Mouse (Mus musculus) hindbrain, embryonic 13.5 days (tissue): Measurements from ENCODE around the gene Dnttip1. TPM values are rescaled to one million over a fixed set of nuclear protein-coding genes. Genes with fewer than 3 reads are reported as not detected.

Experiments
- ATAC-seq: fragments of 200-750 bp; cut with Nextera tagmentation; 2 replicates; pipeline ENCODE4 v1.8.0; 2017; ENCODE audit warnings: moderate TSS enrichment; ENCODE audit not compliant: low FRiP score
- H3K27ac ChIP-seq: fragments of 300-500 bp; sonication (generic); 2 replicates; pipeline ENCODE4 v1.5.1; 2015; ENCODE audit warnings: inconsistent platforms, mild to moderate bottlenecking, moderate library complexity
- H3K27me3 ChIP-seq: fragments of 300-500 bp; sonication (generic); 2 replicates; pipeline ENCODE4 v1.6.1; 2015; ENCODE audit warnings: mild to moderate bottlenecking, inconsistent platforms
- H3K36me3 ChIP-seq: fragments of 300-500 bp; sonication (generic); 2 replicates; pipeline ENCODE4 v1.6.1; 2015; ENCODE audit warnings: mild to moderate bottlenecking, inconsistent platforms
- H3K4me1 ChIP-seq: fragments of 300-500 bp; sonication (generic); replicated peaks from 2 replicates; pipeline ENCODE4 v1.6.1; 2015; ENCODE audit warnings: inconsistent platforms
- H3K4me2 ChIP-seq: fragments of 300-500 bp; sonication (generic); 2 replicates; pipeline ENCODE4 v1.6.1; 2015; ENCODE audit warnings: inconsistent platforms, mild to moderate bottlenecking, moderate library complexity
- H3K4me3 ChIP-seq: fragments of 300-500 bp; sonication (generic); 2 replicates; pipeline ENCODE4 v1.5.1; 2015; ENCODE audit warnings: mild to moderate bottlenecking, inconsistent platforms
- H3K9ac ChIP-seq: fragments of 300-500 bp; sonication (generic); 2 replicates; pipeline ENCODE4 v1.6.1; 2015; ENCODE audit warnings: mild to moderate bottlenecking, inconsistent platforms
- H3K9me3 ChIP-seq: fragments of 300-500 bp; sonication (generic); 2 replicates; pipeline ENCODE4 v1.6.1; 2016; ENCODE audit warnings: inconsistent platforms
- WGBS: fragments of 180-500 bp; shearing (Covaris S2); methylation state at CpG from one replicate; pipeline ENCODE4 v1.1.7; 2015; 5-methylcytosine and 5-hydroxymethylcytosine counted together
- polyA plus RNA-seq: library from polyadenylated mRNA; unstranded; fragments of >200 nt; fragmentation: Nextera tagmentation; extraction: Ambion mirVana; gene quantifications from 2 replicates; pipeline ENCODE4 v1.2.1, GENCODE M21; 2015

Dnttip1 gene
- polyA plus RNA-seq, 1 experiment from 2014 or later: 72.3 TPM

- WGBS: 88% methylated on average over 5 of the region's 5 CpGs
- Histone ChIP-seq H3K4me1 (peaks cover 26% of the 10 kb centered on the region), H3K27me3 (0 out of 2 replicates have a peak, but pooled peaks cover 3% of the 10 kb centered on the region), H3K27ac (no peak overlapping the region), H3K9ac (no peak overlapping the region), H3K4me3 (no peak overlapping the region), H3K36me3 (no peaks in the 10 kb centered on the region), H3K4me2 (no peak overlapping the region), H3K9me3 (no peaks in the 10 kb centered on the region)
- ATAC-seq: no peak
Measured at GRCm38 (mm10) chr2:164773989-164774364, 28.2 kb downstream of the Dnttip1 start.

GRCm38 (mm10) chr2:164776130-164776529 lies 30.3 kb downstream of the Dnttip1 start:
- peaks cover 12% of the 10 kb centered on the region for H3K4me1 ChIP-seq

GRCm38 (mm10) chr2:164776801-164777200 lies 31.0 kb downstream of the Dnttip1 start:
- Histone ChIP-seq H3K27ac (no peak overlapping the region), H3K4me2 (no peak overlapping the region), H3K9me3 (no peaks in the 10 kb centered on the region), H3K36me3 (no peaks in the 10 kb centered on the region), H3K27me3 (0 out of 2 replicates have a peak, but pooled peaks cover 5% of the 10 kb centered on the region), H3K4me3 (no peak overlapping the region), H3K4me1 (peaks cover 6% of the 10 kb centered on the region; the same call in 1 of the 2 replicates), H3K9ac (no peak overlapping the region)
- WGBS: 67% methylated on average over 17 of the region's 17 CpGs
- no peak for ATAC-seq

More at GRCm38 (mm10) chr2:164776130-164776529, 30.3 kb downstream of the Dnttip1 start:
- H3K9ac ChIP-seq: no peak overlapping the region
- no peak overlapping the region for H3K4me2 ChIP-seq
- H3K27me3 ChIP-seq: 0 out of 2 replicates have a peak, but pooled peaks cover 5% of the 10 kb centered on the region
- no peaks in the 10 kb centered on the region for H3K36me3 ChIP-seq
- H3K4me3 ChIP-seq: no peak overlapping the region
- ATAC-seq: no peak
- 87% methylated on average over 6 of the region's 6 CpGs for WGBS
- H3K27ac ChIP-seq: no peak overlapping the region
- H3K9me3 ChIP-seq: no peaks in the 10 kb centered on the region

- no peaks in the 10 kb centered on the region for H3K36me3 ChIP-seq
- 84% methylated on average over 30 of the region's 30 CpGs for WGBS
- no peak for ATAC-seq
- H3K9me3 ChIP-seq: no peaks in the 10 kb centered on the region
- no peak overlapping the region for H3K27ac ChIP-seq
- H3K4me2 ChIP-seq: no peak overlapping the region
- no peaks in the 10 kb centered on the region for H3K4me1 ChIP-seq
- 0 out of 2 replicates have a peak, but pooled peaks cover 5% of the 10 kb centered on the region for H3K27me3 ChIP-seq
- H3K9ac ChIP-seq: no peak overlapping the region
- H3K4me3 ChIP-seq: no peak overlapping the region
Measured at GRCm38 (mm10) chr2:164777246-164778014, 31.6 kb downstream of the Dnttip1 start.

- no peaks in the 10 kb centered on the region for H3K9me3 ChIP-seq
- no peak overlapping the region for H3K4me3 ChIP-seq
- H3K27ac ChIP-seq: no peak overlapping the region
- H3K27me3 ChIP-seq: 0 out of 2 replicates have a peak, but pooled peaks cover 5% of the 10 kb centered on the region
- H3K4me1 ChIP-seq: no peaks in the 10 kb centered on the region
- 92% methylated on average over 11 of the region's 11 CpGs for WGBS
- ATAC-seq: no peak
- H3K9ac ChIP-seq: no peak overlapping the region
- H3K36me3 ChIP-seq: no peaks in the 10 kb centered on the region
- no peak overlapping the region for H3K4me2 ChIP-seq
Measured at GRCm38 (mm10) chr2:164778015-164778287, 32.2 kb downstream of the Dnttip1 start.

- Histone ChIP-seq H3K4me2 (no peak overlapping the region), H3K4me3 (no peak overlapping the region), H3K36me3 (no peaks in the 10 kb centered on the region), H3K4me1 (no peaks in the 10 kb centered on the region), H3K27me3 (0 out of 2 replicates have a peak, but pooled peaks cover 8% of the 10 kb centered on the region), H3K27ac (no peak overlapping the region), H3K9me3 (no peaks in the 10 kb centered on the region), H3K9ac (no peak overlapping the region)
- ATAC-seq: no peak
- 92% methylated on average over 7 of the region's 7 CpGs for WGBS
Measured at GRCm38 (mm10) chr2:164778809-164779208, 33.0 kb downstream of the Dnttip1 start.

- WGBS: 68% methylated on average over 8 of the region's 8 CpGs
- H3K4me1 ChIP-seq: peaks cover under 1% of the 10 kb centered on the region; the same call in 1 of the 2 replicates
- H3K9me3 ChIP-seq: no peaks in the 10 kb centered on the region
- no peak within 1 kb of the TSS for H3K27ac ChIP-seq
- no peak within 1 kb of the TSS for H3K9ac ChIP-seq
- no peak for ATAC-seq
- H3K36me3 ChIP-seq: no peaks in the 10 kb centered on the region
- no peak within 1 kb of the TSS for H3K4me2 ChIP-seq
- H3K27me3 ChIP-seq: 0 out of 2 replicates have a peak, but pooled peaks cover 11% of the 10 kb centered on the region
- H3K4me3 ChIP-seq: no peak within 1 kb of the TSS
Measured at GRCm38 (mm10) chr2:164779481-164780086, 33.8 kb downstream of the Dnttip1 start, which contains the start of gene Tnnc2. Gene Tnnc2 (minus strand): TSS chr2:164779967.

GRCm38 (mm10) chr2:164781876-164782275 lies 36.1 kb downstream of the Dnttip1 start:
- ATAC-seq: no peak
- H3K4me3 ChIP-seq: no peak overlapping the region
- no peak overlapping the region for H3K9ac ChIP-seq
- no peak overlapping the region for H3K4me2 ChIP-seq
- H3K27me3 ChIP-seq: 0 out of 2 replicates have a peak, but pooled peaks cover 9% of the 10 kb centered on the region
- peaks cover 20% of the 10 kb centered on the region for H3K4me1 ChIP-seq
- H3K9me3 ChIP-seq: no peaks in the 10 kb centered on the region
- no peaks in the 10 kb centered on the region for H3K36me3 ChIP-seq
- WGBS: 78% methylated on average over 4 of the region's 4 CpGs
- H3K27ac ChIP-seq: no peak overlapping the region

- Histone ChIP-seq H3K9ac (no peak overlapping the region), H3K4me2 (no peak overlapping the region), H3K9me3 (no peaks in the 10 kb centered on the region), H3K27me3 (0 out of 2 replicates have a peak, but pooled peaks cover 9% of the 10 kb centered on the region), H3K27ac (no peak overlapping the region), H3K36me3 (0 out of 2 replicates have a peak, but pooled peaks cover 2% of the 10 kb centered on the region), H3K4me3 (no peak overlapping the region), H3K4me1 (peaks cover 33% of the 10 kb centered on the region)
- no peak for ATAC-seq
- WGBS: 79% methylated on average over 7 of the region's 7 CpGs
Measured at GRCm38 (mm10) chr2:164783926-164784581, 38.3 kb downstream of the Dnttip1 start.

GRCm38 (mm10) chr2:164784869-164785420 lies 39.2 kb downstream of the Dnttip1 start:
- no peak overlapping the region for H3K27ac ChIP-seq
- WGBS: 15% methylated on average over 7 of the region's 7 CpGs

GRCm38 (mm10) chr2:164785481-164786387 lies 40.0 kb downstream of the Dnttip1 start, which contains the start of gene Snx21:
Gene Snx21 (plus strand): TSS chr2:164785823.
- peak; percentile 86 for ATAC-seq
- under 1% methylated on average over 87 of the region's 89 CpGs for WGBS
- peak within 1 kb of the TSS; percentile 69 for H3K27ac ChIP-seq

More at GRCm38 (mm10) chr2:164784869-164785420, 39.2 kb downstream of the Dnttip1 start:
- H3K36me3 ChIP-seq: 0 out of 2 replicates have a peak, but pooled peaks cover 3% of the 10 kb centered on the region
- H3K27me3 ChIP-seq: 0 out of 2 replicates have a peak, but pooled peaks cover 6% of the 10 kb centered on the region
- H3K4me1 ChIP-seq: peaks cover 33% of the 10 kb centered on the region
- peak overlapping the region; percentile 91 for H3K4me2 ChIP-seq
- no peak for ATAC-seq
- H3K9ac ChIP-seq: peak overlapping the region; percentile 82
- H3K4me3 ChIP-seq: peak overlapping the region; percentile 66
- no peaks in the 10 kb centered on the region for H3K9me3 ChIP-seq

More at GRCm38 (mm10) chr2:164785481-164786387, 40.0 kb downstream of the Dnttip1 start, which contains the start of gene Snx21:
- H3K4me3 ChIP-seq: peak within 1 kb of the TSS; percentile 66
- peak within 1 kb of the TSS; percentile 82 for H3K9ac ChIP-seq
- peak within 1 kb of the TSS; percentile 91 for H3K4me2 ChIP-seq
- H3K9me3 ChIP-seq: no peaks in the 10 kb centered on the region
- H3K27me3 ChIP-seq: 0 out of 2 replicates have a peak, but pooled peaks cover 6% of the 10 kb centered on the region
- H3K36me3 ChIP-seq: peaks cover 6% of the 10 kb centered on the region; the same call in 1 of the 2 replicates
- H3K4me1 ChIP-seq: peaks cover 33% of the 10 kb centered on the region
